Mouse (Mus musculus) kidney, postnatal 36 days (tissue): ENCODE measurements at regions not wholly inside any gene's neighbourhood (a gene's known extent, or its start where the extent isn't known, plus 50 kb on each side); places are given as distances from the start of the nearest gene placed in this dataset.

ENCODE experiments used
- DNase-seq, 2 experiments: peaks; one replicate each; pipeline ENCODE4 v3.0.0; 2021 to 2022; ENCODE audit warnings: mixed read lengths in 2 of 2

GRCm38 (mm10) chr15:69365440-69365839 is 2864.7 kb upstream of the Lrrc6 start:
- peak in 1 of 2 experiments; percentile 1 for DNase-seq

- DNase-seq = no peak
Measured at GRCm38 (mm10) chr15:69350053-69350739, 2849.5 kb upstream of the Lrrc6 start.

GRCm38 (mm10) chr15:69346065-69346464 is 2845.4 kb upstream of the Lrrc6 start:
- no peak for DNase-seq

GRCm38 (mm10) chr15:69342759-69343158 is 2842.0 kb upstream of the Lrrc6 start:
- no peak for DNase-seq

- DNase-seq = no peak
Measured at GRCm38 (mm10) chr15:69336491-69336890, 2835.8 kb upstream of the Lrrc6 start.

GRCm38 (mm10) chr15:69326537-69326936 is 2825.8 kb upstream of the Lrrc6 start:
- peak; percentile 2 to 16 for DNase-seq

GRCm38 (mm10) chr15:69303100-69303499 is 2802.4 kb upstream of the Lrrc6 start:
- DNase-seq = no peak

- DNase-seq = no peak
Measured at GRCm38 (mm10) chr15:69291273-69291672, 2790.6 kb upstream of the Lrrc6 start.

- no peak for DNase-seq
Measured at GRCm38 (mm10) chr15:69275546-69276255, 2775.0 kb upstream of the Lrrc6 start.

GRCm38 (mm10) chr15:69274225-69274766 is 2773.6 kb upstream of the Lrrc6 start:
- DNase-seq = no peak

GRCm38 (mm10) chr15:69273518-69273917 is 2772.8 kb upstream of the Lrrc6 start:
- no peak for DNase-seq

- no peak for DNase-seq
Measured at GRCm38 (mm10) chr15:69261940-69262339, 2761.2 kb upstream of the Lrrc6 start.

- DNase-seq = no peak
Measured at GRCm38 (mm10) chr15:69257161-69257778, 2756.6 kb upstream of the Lrrc6 start.

GRCm38 (mm10) chr15:69253698-69254097 is 2753.0 kb upstream of the Lrrc6 start:
- DNase-seq = no peak

- no peak for DNase-seq
Measured at GRCm38 (mm10) chr15:69252095-69252494, 2751.4 kb upstream of the Lrrc6 start.

GRCm38 (mm10) chr15:69246190-69246966 is 2745.7 kb upstream of the Lrrc6 start:
- no peak for DNase-seq

GRCm38 (mm10) chr15:69235271-69235670 is 2734.6 kb upstream of the Lrrc6 start:
- no peak for DNase-seq

- DNase-seq = no peak
Measured at GRCm38 (mm10) chr15:69224619-69225587, 2724.2 kb upstream of the Lrrc6 start.

GRCm38 (mm10) chr15:69223411-69223810 is 2722.7 kb upstream of the Lrrc6 start:
- no peak for DNase-seq

- no peak for DNase-seq
Measured at GRCm38 (mm10) chr15:69222391-69222790, 2721.7 kb upstream of the Lrrc6 start.
